Mouse (Mus musculus) hindbrain, postnatal 0 days (tissue): ENCODE data around the gene Hgd. TPM values are rescaled to one million over a fixed set of nuclear protein-coding genes. Genes with fewer than 3 reads are reported as not detected.
A peak's percentile ranks its signal among the peaks of the same experiment; 100 is the strongest.

Experiments used
- ATAC-seq: fragments of 200-750 bp; cut with Nextera tagmentation; 2 replicates; pipeline ENCODE4 v1.8.0; 2017; ENCODE audit warnings: mild to moderate bottlenecking, moderate TSS enrichment, moderate library complexity
- DNase-seq: peaks from one replicate; pipeline ENCODE4 v3.0.0-alpha.2; 2015; ENCODE audit warnings: low spot score
- H3K27ac ChIP-seq: fragments of 300-500 bp; sonication (generic); 2 replicates; pipeline ENCODE4 v1.5.1; 2014; ENCODE audit warnings: mild to moderate bottlenecking
- H3K27me3 ChIP-seq: fragments of 300-500 bp; sonication (generic); 2 replicates; pipeline ENCODE4 v1.6.1; 2014; ENCODE audit warnings: low read length, mixed read lengths; ENCODE audit not compliant: insufficient read depth
- H3K36me3 ChIP-seq: fragments of 300-500 bp; sonication (generic); 2 replicates; pipeline ENCODE4 v1.6.1; 2014; ENCODE audit warnings: low read length, mixed read lengths; ENCODE audit not compliant: insufficient read depth
- H3K4me1 ChIP-seq: fragments of 300-500 bp; sonication (generic); 2 replicates; pipeline ENCODE4 v1.6.1; 2014; ENCODE audit warnings: antibody characterized with exemption, low read length, mixed read lengths; ENCODE audit not compliant: insufficient read depth
- H3K4me2 ChIP-seq: fragments of 300-500 bp; sonication (generic); 2 replicates; pipeline ENCODE4 v1.6.1; 2014; ENCODE audit warnings: low read depth, mild to moderate bottlenecking, low read length, moderate library complexity, mixed read lengths
- H3K4me3 ChIP-seq: fragments of 300-500 bp; sonication (generic); 2 replicates; pipeline ENCODE4 v1.5.1; 2014; ENCODE audit warnings: low read length
- H3K9ac ChIP-seq: fragments of 300-500 bp; sonication (generic); replicated peaks from 2 replicates; pipeline ENCODE4 v1.6.1; 2014; ENCODE audit warnings: mild to moderate bottlenecking, low read length, moderate library complexity, mixed read lengths
- H3K9me3 ChIP-seq: fragments of 300-500 bp; sonication (generic); 2 replicates; pipeline ENCODE4 v1.6.1; 2016; ENCODE audit warnings: low read length, mixed read lengths
- CTCF ChIP-seq: IDR thresholded peaks from 2 replicates; pipeline ENCODE4 v1.5.1; 2016; ENCODE audit warnings: antibody characterized with exemption, control low read depth, low read depth
- WGBS: fragments of 180-500 bp; shearing (Covaris S2); extraction: QIAGEN DNeasy Blood & Tissue Kit; methylation state at CpG from one replicate; pipeline ENCODE4 v1.1.7; 2014; 5-methylcytosine and 5-hydroxymethylcytosine counted together
- polyA plus RNA-seq: library from polyadenylated mRNA; unstranded; fragments of >200 nt; fragmentation: Nextera tagmentation; extraction: Ambion mirVana; gene quantifications from 2 replicates; pipeline ENCODE4 v1.2.1, GENCODE M21; 2015
- total RNA-seq: library from RNA; depleted of rRNA; stranded (reverse); fragments of >200 nt; gene quantifications from 2 replicates; pipeline ENCODE4 v1.2.3, GENCODE M21; 2014

Gene Hgd
- total and polyA plus RNA-seq, 2 experiments from 2014 or later: 0.26 TPM; not detected in 1

DNA sequence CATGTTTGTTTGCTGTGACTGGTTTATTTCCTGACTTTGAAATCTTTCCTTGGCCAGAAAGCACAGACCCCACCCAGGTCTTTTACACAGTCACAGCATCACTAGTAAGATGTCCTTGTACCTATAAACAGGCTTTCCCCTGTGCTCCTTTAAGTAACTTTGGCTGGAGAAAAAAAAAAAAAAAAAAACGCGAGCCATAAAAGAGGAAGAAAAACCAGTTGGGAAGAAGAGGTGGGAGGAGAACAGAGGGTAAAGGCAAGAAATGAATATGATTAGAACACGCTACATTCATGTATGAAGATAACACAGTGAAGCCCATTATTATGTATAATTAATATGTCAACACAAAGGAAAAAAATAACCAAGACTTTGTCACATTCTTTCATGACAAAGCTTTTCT is 4.6 kb upstream of the Hgd start:
- no peak for ATAC-seq
- WGBS: 74% methylated on average over 3 of the region's 3 CpGs
- no peaks in the 10 kb centered on the region for H3K4me1 ChIP-seq

DNA sequence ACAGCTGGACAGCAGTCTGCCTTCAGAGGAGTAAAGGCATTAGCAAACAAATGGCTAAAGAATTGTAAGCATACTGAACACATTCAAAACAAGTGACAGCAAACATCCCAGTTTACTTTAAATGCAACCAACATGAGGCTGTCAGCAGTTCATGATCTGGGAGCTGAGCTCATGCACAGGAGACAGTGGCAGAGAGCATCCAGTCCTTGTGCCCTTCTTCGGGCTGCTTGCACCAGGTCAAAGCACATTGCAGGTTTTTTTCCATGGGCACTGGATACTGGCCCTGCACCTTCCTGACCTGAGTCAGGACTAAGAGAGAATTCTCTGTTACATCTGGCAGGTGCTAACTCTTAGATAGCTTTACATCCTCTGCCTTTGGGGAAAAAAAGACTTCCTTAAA is 362 bp upstream of the Hgd start:
- DNase-seq (no peak), ATAC-seq (no peak)
- Histone ChIP-seq H3K4me3 (no peak overlapping the region), H3K4me2 (no peak overlapping the region), H3K27ac (no peak overlapping the region), H3K9me3 (no peaks in the 10 kb centered on the region), H3K36me3 (no peaks in the 10 kb centered on the region), H3K9ac (no peak overlapping the region), H3K27me3 (no peaks in the 10 kb centered on the region), H3K4me1 (peaks cover 5% of the 10 kb centered on the region)
- WGBS: 83% methylated on average over 1 of the region's 1 CpGs
- TF ChIP-seq CTCF: no peak

More for the DNA sequence above, 4.6 kb upstream of the Hgd start:
- no peak for TF ChIP-seq CTCF
- H3K36me3 ChIP-seq: peaks cover 3% of the 10 kb centered on the region; the same call in 1 of the 2 replicates
- no peaks in the 10 kb centered on the region for H3K27me3 ChIP-seq
- H3K4me2 ChIP-seq: no peak overlapping the region
- DNase-seq: no peak
- no peak overlapping the region for H3K4me3 ChIP-seq
- H3K9ac ChIP-seq: no peak overlapping the region
- H3K27ac ChIP-seq: no peak overlapping the region
- H3K9me3 ChIP-seq: no peaks in the 10 kb centered on the region

DNA sequence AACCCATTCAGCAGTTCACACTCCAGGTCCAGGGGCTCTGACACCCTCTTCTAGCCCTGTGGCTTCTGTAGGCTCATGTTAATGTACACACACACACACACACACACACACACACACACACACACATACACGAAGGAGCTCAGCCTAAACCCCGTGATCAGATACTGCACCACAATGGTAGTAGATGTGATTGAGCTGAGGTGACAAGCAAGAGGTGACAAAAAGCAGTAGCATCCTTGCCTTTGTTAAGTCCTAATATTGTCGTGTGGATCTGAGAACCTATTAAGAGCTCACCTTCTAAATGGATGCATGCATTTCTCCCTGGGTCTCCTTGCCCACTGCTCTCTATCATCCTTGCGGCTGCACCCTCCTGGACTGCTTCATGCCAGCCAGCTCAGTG is 698 bp downstream of the Hgd start:
- WGBS: 88% methylated on average over 4 of the region's 4 CpGs
- DNase-seq (no peak), ATAC-seq (no peak)
- Histone ChIP-seq H3K4me1 (peaks cover 6% of the 10 kb centered on the region), H3K4me3 (no peak overlapping the region), H3K4me2 (no peak overlapping the region), H3K27ac (no peak overlapping the region), H3K9me3 (no peaks in the 10 kb centered on the region), H3K36me3 (no peaks in the 10 kb centered on the region), H3K27me3 (no peaks in the 10 kb centered on the region), H3K9ac (no peak overlapping the region)
- TF ChIP-seq CTCF: no peak

DNA sequence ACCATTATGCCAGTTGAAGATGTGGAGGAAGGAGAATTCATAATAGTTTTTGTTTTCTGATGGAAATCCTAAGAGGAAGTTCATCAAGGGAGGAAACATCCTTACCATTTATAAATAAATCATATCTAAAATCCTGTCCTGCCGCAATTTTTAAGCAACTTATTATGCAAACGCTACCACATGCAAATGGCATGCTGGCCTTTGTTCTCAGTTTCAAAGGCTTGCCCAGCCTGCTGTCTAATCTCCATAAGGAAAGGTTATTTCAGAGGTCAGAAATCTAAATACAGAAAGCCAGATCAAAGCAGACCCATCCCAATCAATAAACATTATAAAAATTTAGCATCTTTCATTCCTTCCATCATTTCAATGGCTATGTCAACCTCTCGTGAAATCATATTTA is 1.9 kb downstream of the Hgd start:
- DNase-seq (no peak), ATAC-seq (no peak)
- no peak for TF ChIP-seq CTCF
- 40% methylated on average over 3 of the region's 3 CpGs for WGBS
- peaks cover 6% of the 10 kb centered on the region for H3K4me1 ChIP-seq
- no peaks in the 10 kb centered on the region for H3K27me3 ChIP-seq
- H3K4me3 ChIP-seq: no peak overlapping the region
- no peaks in the 10 kb centered on the region for H3K9me3 ChIP-seq
- no peak overlapping the region for H3K9ac ChIP-seq
- no peak overlapping the region for H3K4me2 ChIP-seq
- no peaks in the 10 kb centered on the region for H3K36me3 ChIP-seq
- H3K27ac ChIP-seq: no peak overlapping the region

DNA sequence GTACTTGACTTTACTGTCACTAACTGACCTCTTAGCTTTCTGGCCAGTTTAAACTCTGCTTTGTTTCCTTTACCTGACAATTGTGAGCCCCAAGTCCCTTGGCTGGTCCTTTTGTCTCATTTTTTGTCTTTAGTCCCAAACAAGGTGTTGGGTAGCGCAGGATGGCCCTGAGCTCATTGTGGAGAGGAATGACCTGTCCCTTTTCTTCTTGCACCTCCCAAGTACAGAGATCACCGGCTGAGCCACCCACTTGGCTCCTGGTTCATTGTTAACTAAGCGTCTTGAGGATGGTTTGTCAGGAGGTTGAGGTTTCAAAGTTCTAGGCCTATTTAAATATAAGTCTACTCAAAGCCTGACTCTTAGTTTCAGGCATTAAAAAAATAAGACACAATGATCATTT is 3.4 kb downstream of the Hgd start:
- ATAC-seq: no peak
- Histone ChIP-seq H3K27me3 (no peaks in the 10 kb centered on the region), H3K4me3 (no peak overlapping the region), H3K9ac (no peak overlapping the region), H3K9me3 (no peaks in the 10 kb centered on the region), H3K36me3 (no peaks in the 10 kb centered on the region), H3K4me1 (peaks cover 6% of the 10 kb centered on the region), H3K4me2 (no peak overlapping the region), H3K27ac (no peak overlapping the region)
- no peak for DNase-seq
- 82% methylated on average over 3 of the region's 3 CpGs for WGBS
- TF ChIP-seq CTCF: no peak

DNA sequence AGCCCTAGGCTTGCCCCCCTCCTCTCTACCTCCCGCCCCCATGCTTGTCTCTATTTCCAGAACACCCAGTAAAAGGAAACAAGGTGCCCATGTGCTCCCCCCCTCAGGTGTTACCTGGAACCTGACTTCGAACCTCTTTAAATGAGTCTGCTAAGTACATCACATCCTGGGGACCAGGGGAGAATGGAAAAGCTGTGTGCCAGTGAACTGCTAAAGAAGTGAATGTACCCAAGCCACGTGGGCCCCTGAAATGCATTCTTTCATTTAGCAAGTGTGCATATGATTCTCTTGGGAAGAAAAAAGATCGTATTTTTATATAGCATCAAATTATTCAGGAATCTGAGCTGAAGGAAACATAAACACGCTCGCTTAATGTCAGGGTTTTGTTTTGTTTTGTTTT is 3.8 kb downstream of the Hgd start:
- H3K9me3 ChIP-seq: no peaks in the 10 kb centered on the region
- H3K4me3 ChIP-seq: peak overlapping the region; percentile 20; the same call in 1 of the 2 replicates
- H3K9ac ChIP-seq: peak overlapping the region; percentile 35; the same call in 1 of the 2 replicates
- H3K4me2 ChIP-seq: peak overlapping the region; percentile 55
- WGBS: 23% methylated on average over 6 of the region's 6 CpGs
- H3K4me1 ChIP-seq: peaks cover 6% of the 10 kb centered on the region
- no peaks in the 10 kb centered on the region for H3K27me3 ChIP-seq
- DNase-seq (no peak), ATAC-seq (no peak)
- H3K27ac ChIP-seq: peak overlapping the region; percentile 80
- no peak for TF ChIP-seq CTCF
- no peaks in the 10 kb centered on the region for H3K36me3 ChIP-seq

DNA sequence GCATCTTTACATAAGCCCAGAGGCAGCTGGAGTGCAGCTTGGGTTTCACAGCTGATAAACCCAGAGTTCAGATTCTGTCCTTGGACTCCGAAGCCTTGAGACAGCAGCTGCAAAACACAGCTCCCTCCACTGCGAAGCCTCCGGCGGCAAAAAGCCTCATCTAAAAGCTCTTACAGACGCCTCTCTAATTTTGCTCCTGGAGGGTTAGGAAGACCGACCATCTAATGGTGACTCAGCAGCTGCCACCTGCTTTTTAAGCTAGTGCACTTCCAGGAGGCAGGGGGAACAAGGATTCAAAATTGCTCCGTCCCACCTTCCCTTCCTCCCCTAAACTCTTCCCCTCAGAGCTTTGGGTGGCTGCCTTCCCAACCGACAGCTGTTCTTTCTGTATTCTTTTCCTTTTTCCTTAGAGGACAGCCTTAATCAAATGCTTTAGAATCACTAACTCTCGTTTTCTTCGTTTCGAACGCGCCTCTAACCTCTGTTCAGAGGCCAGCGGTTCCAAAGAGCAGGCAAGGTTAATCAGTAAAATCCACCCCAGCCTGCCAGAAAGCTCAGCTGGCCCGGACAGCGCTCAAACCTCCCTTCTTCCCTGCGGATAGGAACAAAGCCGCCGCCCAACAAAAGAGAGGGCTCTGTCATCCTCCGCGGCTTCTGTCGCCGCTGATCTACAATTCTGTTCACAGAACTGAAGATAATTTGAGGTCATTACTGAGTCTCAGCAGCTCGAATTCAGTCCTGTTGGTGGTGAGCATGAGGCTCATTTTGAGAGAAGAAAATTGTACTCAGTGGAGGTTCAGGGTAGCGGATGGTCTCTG is 4.5 kb downstream of the Hgd start:
- peak overlapping the region; percentile 80 for H3K27ac ChIP-seq
- H3K4me1 ChIP-seq: peaks cover 6% of the 10 kb centered on the region
- H3K4me3 ChIP-seq: peak overlapping the region; percentile 20
- no peaks in the 10 kb centered on the region for H3K36me3 ChIP-seq
- H3K9me3 ChIP-seq: no peaks in the 10 kb centered on the region
- H3K4me2 ChIP-seq: peak overlapping the region; percentile 55
- WGBS: 2% methylated on average over 25 of the region's 25 CpGs
- peak; percentile 14; the same call in 1 of the 2 replicates for TF ChIP-seq CTCF
- no peaks in the 10 kb centered on the region for H3K27me3 ChIP-seq
- ATAC-seq: peak; percentile 89
- DNase-seq: peak; percentile 83
- peak overlapping the region; percentile 35 for H3K9ac ChIP-seq
